Comparison of ENCODE assay signal across 24 mouse cellular contexts in the genomic region with DNA sequence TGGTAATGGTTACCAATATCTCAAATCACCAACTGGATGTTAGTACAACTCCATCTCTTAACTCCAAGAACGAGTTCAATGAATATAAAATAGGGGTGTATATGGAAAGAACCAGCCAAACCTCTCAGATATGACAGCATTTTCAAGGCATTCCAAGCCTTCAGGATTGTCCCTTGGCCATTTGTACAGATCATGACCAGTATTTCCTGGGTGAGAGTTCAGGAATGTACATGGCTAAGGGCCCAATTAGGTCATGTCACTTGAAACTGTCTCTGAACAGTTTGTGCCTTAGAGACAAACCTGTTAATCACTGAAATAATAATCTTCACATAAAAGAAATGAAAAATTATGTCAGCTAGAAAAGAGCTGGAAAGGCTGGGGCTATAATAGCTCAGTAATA.
DNase-seq lines count a peak whose midpoint lies in the region; ATAC-seq and TF ChIP-seq lines count a peak whose summit lies in the region.
"Had no signal": no experiment of that assay in that cellular context is flagged by ENCODE, and none has a peak within 500 bp of the region (broad histone marks: within the 10 kb centered on the region; RNA-seq: fewer than 3 reads in every experiment).

No protein-coding gene starts in this region.

- intact Hi-C loops in heart, postnatal 36 days (cut with DNase I) = no loop called here

- WGBS in heart, embryonic 13.5 days = 84% methylated on average over 1 of the region's 1 CpGs
- WGBS in kidney, adult 2 months = 51% methylated on average over 1 of the region's 1 CpGs
- WGBS in midbrain, embryonic 11.5 days = 83% methylated on average over 1 of the region's 1 CpGs
- WGBS in midbrain, embryonic 14.5 days = 90% methylated on average over 1 of the region's 1 CpGs

- H3K36me3 ChIP-seq in heart, embryonic 13.5 days = no peaks in the 10 kb centered on the region
- H3K36me3 ChIP-seq in kidney, adult 2 months (ENCODE audit: control insufficient read depth, insufficient read depth, low read length) = no peaks in the 10 kb centered on the region
- H3K36me3 ChIP-seq in midbrain, embryonic 11.5 days (ENCODE audit: control insufficient read depth, insufficient read depth, low read length) = no peaks in the 10 kb centered on the region
- H3K36me3 ChIP-seq in midbrain, embryonic 14.5 days (ENCODE audit: control insufficient read depth, insufficient read depth, low read length) = no peaks in the 10 kb centered on the region
- H3K36me3 ChIP-seq: forebrain, embryonic 10.5 days; hindbrain, embryonic 12.5 days; limb, embryonic 15.5 days; midbrain, embryonic 10.5 days; neural tube, embryonic 15.5 days had no signal

- H3K4me2 ChIP-seq in heart, embryonic 13.5 days = no peak overlapping the region
- H3K4me2 ChIP-seq in midbrain, embryonic 11.5 days = no peak overlapping the region
- H3K4me2 ChIP-seq in midbrain, embryonic 14.5 days (ENCODE audit: low read length) = no peak overlapping the region
- H3K4me2 ChIP-seq: hindbrain, embryonic 12.5 days; limb, embryonic 15.5 days; neural tube, embryonic 15.5 days had no signal

- TF ChIP-seq CTCF in kidney, adult 2 months (conservative IDR thresholded peaks at IDR 0.05; ENCODE audit: insufficient read depth, insufficient read length, low read depth, low read length) = no peak

- no peaks in the 10 kb centered on the region for H3K9me3 ChIP-seq in heart, embryonic 13.5 days
- no peaks in the 10 kb centered on the region for H3K9me3 ChIP-seq in midbrain, embryonic 11.5 days (ENCODE audit: control insufficient read depth, low read length)
- H3K9me3 ChIP-seq in midbrain, embryonic 14.5 days (ENCODE audit: control insufficient read depth, low read length) = no peaks in the 10 kb centered on the region
- H3K9me3 ChIP-seq: forebrain, embryonic 10.5 days; hindbrain, embryonic 12.5 days; limb, embryonic 15.5 days; midbrain, embryonic 10.5 days; neural tube, embryonic 15.5 days had no signal

- DNase-seq in heart, postnatal 36 days = no peak
- DNase-seq in kidney, adult 2 months = peak; percentile 64
- no peak for DNase-seq in kidney, postnatal 10 days
- peak; percentile 31 for DNase-seq in midbrain, embryonic 11.5 days (ENCODE audit: low spot score, missing footprints)
- no peak for DNase-seq in midbrain, embryonic 14.5 days
- DNase-seq in testis, postnatal 10 days (ENCODE audit: low spot score) = no peak
- DNase-seq in adrenal gland, adult 2 months = no peak
- DNase-seq: adrenal gland, postnatal 25 days; cerebellum, adult 11 months; cerebellum, adult 9-11 months; gastrocnemius, postnatal 14 days; heart, postnatal 14 days; left cerebral cortex, postnatal 4 days; right cerebral cortex, adult 18-20 months; thymus, adult 2 months; thymus, postnatal 4 days had no signal

- no peak overlapping the region for H3K9ac ChIP-seq in heart, embryonic 13.5 days
- H3K9ac ChIP-seq in midbrain, embryonic 11.5 days (ENCODE audit: low read length) = no peak overlapping the region
- no peak overlapping the region for H3K9ac ChIP-seq in midbrain, embryonic 14.5 days (replicated peaks; ENCODE audit: low read length)
- H3K9ac ChIP-seq: hindbrain, embryonic 12.5 days; limb, embryonic 15.5 days; neural tube, embryonic 15.5 days had no signal

- no peak for TF ChIP-seq POLR2A in kidney, adult 2 months (IDR thresholded peaks at IDR 0.05; ENCODE audit: low read depth, low read length)

- peak overlapping the region; percentile 78; the same call in 1 of the 2 replicates for H3K27ac ChIP-seq in heart, embryonic 13.5 days (replicated peaks)
- H3K27ac ChIP-seq in kidney, adult 2 months (ENCODE audit: insufficient read depth, low read depth, low read length) = 0 out of 2 replicates have a peak overlapping the region, but pooled peaks have one; percentile 50
- no peak overlapping the region for H3K27ac ChIP-seq in midbrain, embryonic 11.5 days (ENCODE audit: low read depth, low read length)
- H3K27ac ChIP-seq in midbrain, embryonic 14.5 days (replicated peaks; ENCODE audit: low read depth, low read length) = no peak overlapping the region
- H3K27ac ChIP-seq: forebrain, embryonic 10.5 days; hindbrain, embryonic 12.5 days; limb, embryonic 15.5 days; midbrain, embryonic 10.5 days; neural tube, embryonic 15.5 days had no signal

- H3K4me1 ChIP-seq in heart, embryonic 13.5 days = peaks cover 48% of the 10 kb centered on the region
- no peaks in the 10 kb centered on the region for H3K4me1 ChIP-seq in kidney, adult 2 months (ENCODE audit: control insufficient read depth, insufficient read depth, low read length)
- H3K4me1 ChIP-seq in midbrain, embryonic 11.5 days (ENCODE audit: control insufficient read depth, insufficient read depth, low read length) = no peaks in the 10 kb centered on the region
- H3K4me1 ChIP-seq in midbrain, embryonic 14.5 days (ENCODE audit: control insufficient read depth, insufficient read depth, low read length) = peaks cover 7% of the 10 kb centered on the region
- H3K4me1 ChIP-seq: limb, embryonic 15.5 days had no signal

- H3K27me3 ChIP-seq in heart, embryonic 13.5 days (replicated peaks) = no peaks in the 10 kb centered on the region
- no peaks in the 10 kb centered on the region for H3K27me3 ChIP-seq in kidney, adult 2 months (replicated peaks; ENCODE audit: control insufficient read depth, insufficient read depth, low read length)
- no peaks in the 10 kb centered on the region for H3K27me3 ChIP-seq in midbrain, embryonic 11.5 days (ENCODE audit: control insufficient read depth, insufficient read depth, low read length)
- H3K27me3 ChIP-seq in midbrain, embryonic 14.5 days (ENCODE audit: control insufficient read depth, insufficient read depth, low read length) = no peaks in the 10 kb centered on the region
- H3K27me3 ChIP-seq: hindbrain, embryonic 12.5 days; limb, embryonic 15.5 days; neural tube, embryonic 15.5 days had no signal

- ATAC-seq in heart, embryonic 13.5 days (ENCODE audit: extremely low read depth, insufficient number of reproducible peaks, low FRiP score, low TSS enrichment) = no peak
- ATAC-seq in midbrain, embryonic 11.5 days (ENCODE audit: low FRiP score) = no peak
- ATAC-seq in midbrain, embryonic 14.5 days (ENCODE audit: low FRiP score, low TSS enrichment) = no peak
- ATAC-seq: activated CD4-positive, CD25-positive, alpha-beta regulatory T cell, adult 4 months; forebrain, embryonic 16.5 days had no signal

- no peak overlapping the region for H3K4me3 ChIP-seq in heart, embryonic 13.5 days
- H3K4me3 ChIP-seq in kidney, adult 2 months (ENCODE audit: insufficient read depth, low read depth, low read length) = no peak overlapping the region
- no peak overlapping the region for H3K4me3 ChIP-seq in midbrain, embryonic 11.5 days (ENCODE audit: low read depth, low read length)
- H3K4me3 ChIP-seq in midbrain, embryonic 14.5 days (replicated peaks; ENCODE audit: low read depth, low read length) = no peak overlapping the region
- H3K4me3 ChIP-seq: forebrain, embryonic 10.5 days; hindbrain, embryonic 12.5 days; limb, embryonic 15.5 days; midbrain, embryonic 10.5 days; neural tube, embryonic 15.5 days had no signal

Comparison
In these comparisons a context has a peak if more than half of its experiments do, and no peak if none do; other contexts are left out.
1. DNase-seq: peak in kidney, adult 2 months (single experiment) and midbrain, embryonic 11.5 days (single experiment); none in heart, postnatal 36 days (0 of 2), kidney, postnatal 10 days (single experiment), midbrain, embryonic 14.5 days (single experiment), testis, postnatal 10 days (single experiment) and adrenal gland, adult 2 months (single experiment).
2. H3K27ac ChIP-seq: peak in heart, embryonic 13.5 days (single experiment) and kidney, adult 2 months (single experiment); none in midbrain, embryonic 11.5 days (single experiment) and midbrain, embryonic 14.5 days (single experiment).